Mouse (Mus musculus): Measurements from ENCODE around the gene Pi4ka. TPM values are rescaled to one million over a fixed set of nuclear protein-coding genes. Genes with fewer than 3 reads are reported as not detected.

The Pi4ka gene
- polyA plus RNA-seq, 1 experiment from 2014 or later: 51.2 TPM

DNA sequence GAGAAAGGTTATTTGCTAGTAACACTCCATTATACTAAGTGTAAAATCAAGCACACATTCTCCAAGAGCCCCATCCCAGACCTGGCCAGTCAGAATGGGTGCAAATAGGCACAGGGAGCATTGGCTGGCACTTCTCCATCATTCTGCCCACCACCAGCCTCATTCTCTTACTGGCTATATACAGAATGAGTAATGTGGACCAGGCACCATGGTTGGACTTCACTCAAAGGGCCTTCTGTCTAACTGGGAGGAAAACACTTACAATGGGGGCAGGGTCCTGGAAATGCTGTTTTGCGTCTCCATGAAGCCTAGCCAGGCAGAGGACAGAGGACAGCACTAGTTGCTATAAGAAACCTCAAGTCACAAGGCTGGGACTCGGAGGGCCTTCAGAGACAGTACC lies 80.0 kb downstream of the Pi4ka start:
- 86% methylated on average over 2 of the region's 2 CpGs for WGBS
- no peaks in the 10 kb centered on the region for H3K9me3 ChIP-seq (ENCODE audit: control insufficient read depth, low read length)
- H3K27ac ChIP-seq (ENCODE audit: low read depth, low read length): no peak overlapping the region
- no peak for DNase-seq (ENCODE audit: low spot score)
- H3K4me2 ChIP-seq (ENCODE audit: low read depth): no peak overlapping the region
- H3K4me3 ChIP-seq (ENCODE audit: low read depth, low read length): no peak overlapping the region
- no peak for ATAC-seq (ENCODE audit: insufficient read depth, low FRiP score, low TSS enrichment)
- no peak overlapping the region for H3K9ac ChIP-seq (ENCODE audit: low read length)
- no peaks in the 10 kb centered on the region; the same call in none of the 2 replicates for H3K36me3 ChIP-seq (ENCODE audit: control insufficient read depth, insufficient read depth, low read length)
- no peaks in the 10 kb centered on the region for H3K4me1 ChIP-seq (ENCODE audit: control insufficient read depth, insufficient read depth, low read length)
- H3K27me3 ChIP-seq (ENCODE audit: control insufficient read depth, insufficient read depth, low read length): no peaks in the 10 kb centered on the region

DNA sequence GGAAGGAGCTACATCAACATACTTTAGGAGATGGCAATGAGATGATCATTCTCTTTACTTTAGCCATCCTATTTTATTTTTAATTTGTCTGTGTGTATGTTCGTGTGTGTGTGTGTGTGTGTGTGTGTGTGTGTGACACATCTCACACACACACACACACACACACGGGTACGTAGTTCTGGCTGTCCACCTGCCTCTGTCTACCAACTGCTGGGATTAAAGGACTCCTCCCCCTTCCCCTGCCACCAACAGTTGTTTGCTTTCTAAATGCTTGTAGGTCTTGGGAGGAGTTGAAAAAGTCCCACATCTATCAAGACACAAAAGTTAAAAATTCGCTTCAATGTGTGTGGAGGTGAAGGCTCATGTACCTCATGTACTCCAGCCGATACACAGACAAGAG lies 81.4 kb downstream of the Pi4ka start:
- H3K27me3 ChIP-seq (ENCODE audit: control insufficient read depth, insufficient read depth, low read length): no peaks in the 10 kb centered on the region
- DNase-seq (ENCODE audit: low spot score): no peak

DNA sequence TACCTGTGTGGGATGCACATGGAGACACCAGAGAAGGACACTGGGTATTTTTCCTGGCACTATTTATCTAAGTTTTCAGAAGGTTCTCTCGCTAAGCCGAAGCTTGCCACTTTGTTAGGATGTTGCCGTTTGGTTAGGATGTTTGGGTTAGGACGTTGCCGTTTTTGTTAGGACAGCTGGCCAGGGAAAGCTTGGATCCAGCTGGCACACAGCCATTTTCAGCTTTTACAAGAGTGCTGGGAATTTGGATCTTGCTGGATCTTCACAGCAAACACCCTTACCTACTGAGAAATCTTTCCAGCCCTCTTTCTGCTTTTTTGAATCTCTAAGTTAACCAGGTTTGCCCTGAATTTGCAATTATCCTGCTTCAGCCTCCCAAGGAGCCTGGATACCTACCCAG lies 84.6 kb downstream of the Pi4ka start:
- Histone ChIP-seq H3K9ac (ENCODE audit: low read length) (no peak overlapping the region), H3K27me3 (ENCODE audit: control insufficient read depth, insufficient read depth, low read length) (no peaks in the 10 kb centered on the region), H3K27ac (ENCODE audit: low read depth, low read length) (no peak overlapping the region), H3K9me3 (ENCODE audit: control insufficient read depth, low read length) (no peaks in the 10 kb centered on the region), H3K4me2 (ENCODE audit: low read depth) (no peak overlapping the region), H3K36me3 (ENCODE audit: control insufficient read depth, insufficient read depth, low read length) (peaks cover 4% of the 10 kb centered on the region), H3K4me3 (ENCODE audit: low read depth, low read length) (no peak overlapping the region), H3K4me1 (ENCODE audit: control insufficient read depth, insufficient read depth, low read length) (no peaks in the 10 kb centered on the region)
- ATAC-seq (ENCODE audit: insufficient read depth, low FRiP score, low TSS enrichment) (no peak), DNase-seq (ENCODE audit: low spot score) (no peak)
- 76% methylated on average over 5 of the region's 5 CpGs for WGBS

More for the DNA sequence above, 81.4 kb downstream of the Pi4ka start:
- H3K4me1 ChIP-seq (ENCODE audit: control insufficient read depth, insufficient read depth, low read length): no peaks in the 10 kb centered on the region
- H3K9ac ChIP-seq (ENCODE audit: low read length): no peak overlapping the region
- H3K27ac ChIP-seq (ENCODE audit: low read depth, low read length): no peak overlapping the region
- H3K36me3 ChIP-seq (ENCODE audit: control insufficient read depth, insufficient read depth, low read length): no peaks in the 10 kb centered on the region; the same call in none of the 2 replicates
- no peak for ATAC-seq (ENCODE audit: insufficient read depth, low FRiP score, low TSS enrichment)
- H3K4me2 ChIP-seq (ENCODE audit: low read depth): no peak overlapping the region
- 96% methylated on average over 5 of the region's 5 CpGs for WGBS
- H3K9me3 ChIP-seq (ENCODE audit: control insufficient read depth, low read length): no peaks in the 10 kb centered on the region
- H3K4me3 ChIP-seq (ENCODE audit: low read depth, low read length): no peak overlapping the region

GRCm38 (mm10) chr16:17316554-17316953 lies 89.6 kb downstream of the Pi4ka start:
- ATAC-seq (ENCODE audit: insufficient read depth, low FRiP score, low TSS enrichment) (no peak), DNase-seq (ENCODE audit: low spot score) (no peak)
- H3K4me2 ChIP-seq (ENCODE audit: low read depth): no peak overlapping the region
- no peak overlapping the region for H3K4me3 ChIP-seq (ENCODE audit: low read depth, low read length)
- no peaks in the 10 kb centered on the region for H3K9me3 ChIP-seq (ENCODE audit: control insufficient read depth, low read length)
- H3K36me3 ChIP-seq (ENCODE audit: control insufficient read depth, insufficient read depth, low read length): peaks cover 6% of the 10 kb centered on the region
- no peak overlapping the region for H3K9ac ChIP-seq (ENCODE audit: low read length)
- no peaks in the 10 kb centered on the region for H3K27me3 ChIP-seq (ENCODE audit: control insufficient read depth, insufficient read depth, low read length)
- WGBS: 95% methylated on average over 7 of the region's 7 CpGs
- H3K27ac ChIP-seq (ENCODE audit: low read depth, low read length): no peak overlapping the region
- no peaks in the 10 kb centered on the region for H3K4me1 ChIP-seq (ENCODE audit: control insufficient read depth, insufficient read depth, low read length)

DNA sequence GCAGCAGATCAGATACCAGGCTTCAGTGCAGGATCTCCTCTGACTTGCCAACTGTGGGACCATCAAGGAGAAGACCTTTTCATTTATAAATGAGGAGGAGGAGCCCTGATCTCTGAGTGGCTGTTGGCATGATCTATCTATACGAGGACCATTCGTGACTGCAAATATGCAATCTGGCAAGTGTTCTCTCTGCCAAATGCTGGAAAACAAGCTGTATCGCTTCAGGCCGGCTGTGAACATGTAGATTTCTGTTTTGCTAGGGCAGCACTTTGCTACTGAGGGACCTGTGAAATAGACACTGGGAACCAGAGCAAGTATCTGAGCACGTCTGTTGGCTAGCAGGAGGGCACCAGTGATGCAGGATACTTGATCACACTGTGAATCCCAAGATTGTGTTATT lies 93.6 kb downstream of the Pi4ka start:
- H3K27me3 ChIP-seq (ENCODE audit: control insufficient read depth, insufficient read depth, low read length): no peaks in the 10 kb centered on the region
- H3K27ac ChIP-seq (ENCODE audit: low read depth, low read length): no peak overlapping the region
- 87% methylated on average over 5 of the region's 5 CpGs for WGBS
- no peak overlapping the region for H3K4me2 ChIP-seq (ENCODE audit: low read depth)
- H3K36me3 ChIP-seq (ENCODE audit: control insufficient read depth, insufficient read depth, low read length): peaks cover 8% of the 10 kb centered on the region
- no peak overlapping the region for H3K9ac ChIP-seq (ENCODE audit: low read length)
- no peaks in the 10 kb centered on the region for H3K4me1 ChIP-seq (ENCODE audit: control insufficient read depth, insufficient read depth, low read length)
- DNase-seq (ENCODE audit: low spot score) (no peak), ATAC-seq (ENCODE audit: insufficient read depth, low FRiP score, low TSS enrichment) (no peak)
- no peak overlapping the region for H3K4me3 ChIP-seq (ENCODE audit: low read depth, low read length)
- H3K9me3 ChIP-seq (ENCODE audit: control insufficient read depth, low read length): no peaks in the 10 kb centered on the region

- Histone ChIP-seq H3K27me3 (ENCODE audit: control insufficient read depth, insufficient read depth, low read length) (no peaks in the 10 kb centered on the region), H3K9me3 (ENCODE audit: control insufficient read depth, low read length) (no peaks in the 10 kb centered on the region), H3K4me2 (ENCODE audit: low read depth) (no peak overlapping the region), H3K4me3 (ENCODE audit: low read depth, low read length) (no peak overlapping the region), H3K4me1 (ENCODE audit: control insufficient read depth, insufficient read depth, low read length) (no peaks in the 10 kb centered on the region), H3K27ac (ENCODE audit: low read depth, low read length) (no peak overlapping the region), H3K9ac (ENCODE audit: low read length) (no peak overlapping the region), H3K36me3 (ENCODE audit: control insufficient read depth, insufficient read depth, low read length) (peaks cover 7% of the 10 kb centered on the region; the same call in 1 of the 2 replicates)
- ATAC-seq (ENCODE audit: insufficient read depth, low FRiP score, low TSS enrichment) (no peak), DNase-seq (ENCODE audit: low spot score) (no peak)
- WGBS: 94% methylated on average over 10 of the region's 10 CpGs
These were observed 97.1 kb downstream of the Pi4ka start for GRCm38 (mm10) chr16:17309036-17309435.

GRCm38 (mm10) chr16:17307461-17307860 lies 98.7 kb downstream of the Pi4ka start:
- Histone ChIP-seq H3K27me3 (ENCODE audit: control insufficient read depth, insufficient read depth, low read length) (no peaks in the 10 kb centered on the region), H3K4me2 (ENCODE audit: low read depth) (no peak overlapping the region), H3K4me3 (ENCODE audit: low read depth, low read length) (no peak overlapping the region), H3K9ac (ENCODE audit: low read length) (no peak overlapping the region), H3K27ac (ENCODE audit: low read depth, low read length) (no peak overlapping the region), H3K36me3 (ENCODE audit: control insufficient read depth, insufficient read depth, low read length) (peaks cover 9% of the 10 kb centered on the region; the same call in 1 of the 2 replicates), H3K9me3 (ENCODE audit: control insufficient read depth, low read length) (no peaks in the 10 kb centered on the region), H3K4me1 (ENCODE audit: control insufficient read depth, insufficient read depth, low read length) (no peaks in the 10 kb centered on the region)
- ATAC-seq (ENCODE audit: insufficient read depth, low FRiP score, low TSS enrichment): no peak
- WGBS: 97% methylated on average over 5 of the region's 5 CpGs
- DNase-seq (ENCODE audit: low spot score): no peak

DNA sequence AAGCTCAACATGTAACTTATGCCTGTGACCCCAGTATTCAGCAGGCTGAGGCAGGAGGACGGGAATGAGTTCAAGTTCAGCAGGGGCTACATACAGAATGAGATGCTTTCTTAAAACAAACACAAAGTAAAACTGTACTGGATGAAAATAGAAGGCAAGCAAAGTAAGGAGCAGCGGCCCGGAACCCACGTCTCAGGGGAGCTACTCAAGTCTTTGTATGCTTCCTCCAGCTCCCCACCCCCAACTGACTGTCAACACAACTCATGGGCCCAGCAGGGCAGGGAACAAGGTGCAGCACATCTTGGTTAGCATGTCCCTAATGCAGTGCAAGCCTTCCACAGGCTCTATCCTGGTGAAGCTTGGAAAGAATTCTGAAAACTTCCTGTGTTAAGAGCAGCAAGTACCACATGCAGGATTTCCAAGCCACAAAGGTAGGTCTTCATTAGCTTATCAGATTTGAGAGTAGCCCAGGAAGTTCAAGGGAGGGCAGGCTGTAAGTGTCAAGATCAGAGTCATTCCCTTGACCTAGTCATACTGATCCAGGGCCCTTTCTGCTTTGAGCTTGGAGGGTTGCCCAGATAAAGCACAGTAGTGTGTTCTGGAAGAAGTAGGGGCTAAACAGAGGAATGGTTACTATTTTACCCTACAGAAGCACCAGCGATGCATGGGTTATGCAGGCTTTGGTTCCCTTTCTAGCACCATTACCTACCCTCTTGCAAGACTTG lies 102.4 kb downstream of the Pi4ka start:
- Histone ChIP-seq H3K4me3 (ENCODE audit: low read depth, low read length) (no peak overlapping the region), H3K36me3 (ENCODE audit: control insufficient read depth, insufficient read depth, low read length) (peaks cover 7% of the 10 kb centered on the region; the same call in 1 of the 2 replicates), H3K27ac (ENCODE audit: low read depth, low read length) (no peak overlapping the region), H3K9me3 (ENCODE audit: control insufficient read depth, low read length) (no peaks in the 10 kb centered on the region), H3K4me1 (ENCODE audit: control insufficient read depth, insufficient read depth, low read length) (no peaks in the 10 kb centered on the region), H3K9ac (ENCODE audit: low read length) (no peak overlapping the region), H3K27me3 (ENCODE audit: control insufficient read depth, insufficient read depth, low read length) (no peaks in the 10 kb centered on the region), H3K4me2 (ENCODE audit: low read depth) (no peak overlapping the region)
- no peak for DNase-seq (ENCODE audit: low spot score)
- WGBS: 84% methylated on average over 5 of the region's 5 CpGs
- no peak for ATAC-seq (ENCODE audit: insufficient read depth, low FRiP score, low TSS enrichment)

DNA sequence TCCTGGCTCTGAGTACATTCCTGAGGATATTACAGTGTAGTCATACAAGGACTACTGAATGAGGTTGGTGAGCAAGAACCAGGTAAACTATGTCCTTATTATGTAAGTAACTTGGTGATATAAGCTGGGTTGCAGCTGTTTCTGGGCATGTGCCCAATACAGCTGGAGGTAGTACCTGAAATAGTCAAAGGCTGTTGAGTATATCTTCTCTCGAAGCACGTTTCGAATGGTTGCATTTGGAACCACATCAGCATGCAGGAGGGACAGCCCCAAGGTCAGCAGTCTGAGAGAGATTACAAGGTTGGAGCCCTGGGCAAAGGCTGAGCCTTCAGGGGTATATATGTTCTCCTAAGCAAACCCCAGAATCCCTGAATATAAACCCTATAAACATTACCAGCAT lies 105.3 kb downstream of the Pi4ka start:
- no peak for DNase-seq (ENCODE audit: low spot score)
- no peaks in the 10 kb centered on the region for H3K9me3 ChIP-seq (ENCODE audit: control insufficient read depth, low read length)
- ATAC-seq (ENCODE audit: insufficient read depth, low FRiP score, low TSS enrichment): no peak
- no peak overlapping the region for H3K9ac ChIP-seq (ENCODE audit: low read length)
- no peak overlapping the region for H3K4me2 ChIP-seq (ENCODE audit: low read depth)
- H3K4me1 ChIP-seq (ENCODE audit: control insufficient read depth, insufficient read depth, low read length): no peaks in the 10 kb centered on the region
- H3K27ac ChIP-seq (ENCODE audit: low read depth, low read length): no peak overlapping the region
- no peak overlapping the region for H3K4me3 ChIP-seq (ENCODE audit: low read depth, low read length)
- H3K27me3 ChIP-seq (ENCODE audit: control insufficient read depth, insufficient read depth, low read length): no peaks in the 10 kb centered on the region
- WGBS: 93% methylated on average over 3 of the region's 3 CpGs
- H3K36me3 ChIP-seq (ENCODE audit: control insufficient read depth, insufficient read depth, low read length): peaks cover 4% of the 10 kb centered on the region
